Mouse (Mus musculus): ENCODE measurements around the gene Vnn1.

Gene Vnn1

GRCm38 (mm10) chr10:23894601-23895349 lies at the start of gene Vnn1:
Vnn1 (plus strand) TSS chr10:23894688.
- no peak for DNase-seq (ENCODE audit: low spot score in 2 of 2)

- DNase-seq (ENCODE audit: low spot score in 2 of 2), result no peak
Measured at GRCm38 (mm10) chr10:23851228-23851912, 43.1 kb upstream of the Vnn1 start, which contains the start of gene Vnn3. Vnn3 (plus strand) TSS chr10:23851462.

- no peak for DNase-seq (ENCODE audit: low spot score in 2 of 2)
Measured at GRCm38 (mm10) chr10:23852096-23852495, 42.4 kb upstream of the Vnn1 start.

GRCm38 (mm10) chr10:23864362-23865312 lies 29.9 kb upstream of the Vnn1 start:
- DNase-seq (ENCODE audit: low spot score in 2 of 2), result no peak

- DNase-seq (ENCODE audit: low spot score in 2 of 2), result peak in 1 of 2 experiments; percentile 3
Measured at GRCm38 (mm10) chr10:23880695-23881094, 13.8 kb upstream of the Vnn1 start.

- no peak for DNase-seq (ENCODE audit: low spot score in 2 of 2)
Measured at GRCm38 (mm10) chr10:23884910-23885309, 9.6 kb upstream of the Vnn1 start.

GRCm38 (mm10) chr10:23886060-23886459 lies 8.4 kb upstream of the Vnn1 start:
- no peak for DNase-seq (ENCODE audit: low spot score in 2 of 2)

- no peak for DNase-seq (ENCODE audit: low spot score in 2 of 2)
Measured at GRCm38 (mm10) chr10:23892987-23893386, 1.5 kb upstream of the Vnn1 start.

- no peak for DNase-seq (ENCODE audit: low spot score in 2 of 2)
Measured at GRCm38 (mm10) chr10:23895376-23895775, 888 bp downstream of the Vnn1 start.

GRCm38 (mm10) chr10:23901119-23901518 lies 6.6 kb downstream of the Vnn1 start:
- no peak for DNase-seq (ENCODE audit: low spot score in 2 of 2)

GRCm38 (mm10) chr10:23905661-23906060 lies 11.2 kb downstream of the Vnn1 start:
- no peak for DNase-seq (ENCODE audit: low spot score in 2 of 2)

GRCm38 (mm10) chr10:23920056-23920455 lies 25.6 kb downstream of the Vnn1 start, which contains the start of gene Taar1:
Taar1 (plus strand) TSS chr10:23920356.
- no peak for DNase-seq (ENCODE audit: low spot score in 2 of 2)

GRCm38 (mm10) chr10:23922468-23922867 lies 28.0 kb downstream of the Vnn1 start:
- DNase-seq (ENCODE audit: low spot score in 2 of 2), result no peak

GRCm38 (mm10) chr10:23923941-23924340 lies 29.5 kb downstream of the Vnn1 start:
- DNase-seq (ENCODE audit: low spot score in 2 of 2), result no peak

- DNase-seq (ENCODE audit: low spot score in 2 of 2), result no peak
Measured at GRCm38 (mm10) chr10:23937613-23938012, 43.1 kb downstream of the Vnn1 start.

- DNase-seq (ENCODE audit: low spot score in 2 of 2), result no peak
Measured at GRCm38 (mm10) chr10:23938312-23938711, 43.8 kb downstream of the Vnn1 start, which contains the start of gene Taar2. Taar2 (plus strand) TSS chr10:23938572.

- no peak for DNase-seq (ENCODE audit: low spot score in 2 of 2)
Measured at GRCm38 (mm10) chr10:23942465-23942864, 48.0 kb downstream of the Vnn1 start.

- DNase-seq (ENCODE audit: low spot score in 2 of 2), result no peak
Measured at GRCm38 (mm10) chr10:23948026-23948425, 53.5 kb downstream of the Vnn1 start.

- DNase-seq (ENCODE audit: low spot score in 2 of 2), result no peak
Measured at GRCm38 (mm10) chr10:23949508-23950005, 55.1 kb downstream of the Vnn1 start, which contains the start of gene Taar3. Taar3 (plus strand) TSS chr10:23949558.

- DNase-seq (ENCODE audit: low spot score in 2 of 2), result no peak
Measured at GRCm38 (mm10) chr10:23951714-23952113, 57.2 kb downstream of the Vnn1 start.
